Mouse (Mus musculus): Measurements from ENCODE around the gene Rhbdl1.
"Not testable (repeated sequence)": the region's sequence is repeated elsewhere in the genome, so short reads cannot be mapped to it uniquely, and the experiment has no call there.

The Rhbdl1 gene

DNA sequence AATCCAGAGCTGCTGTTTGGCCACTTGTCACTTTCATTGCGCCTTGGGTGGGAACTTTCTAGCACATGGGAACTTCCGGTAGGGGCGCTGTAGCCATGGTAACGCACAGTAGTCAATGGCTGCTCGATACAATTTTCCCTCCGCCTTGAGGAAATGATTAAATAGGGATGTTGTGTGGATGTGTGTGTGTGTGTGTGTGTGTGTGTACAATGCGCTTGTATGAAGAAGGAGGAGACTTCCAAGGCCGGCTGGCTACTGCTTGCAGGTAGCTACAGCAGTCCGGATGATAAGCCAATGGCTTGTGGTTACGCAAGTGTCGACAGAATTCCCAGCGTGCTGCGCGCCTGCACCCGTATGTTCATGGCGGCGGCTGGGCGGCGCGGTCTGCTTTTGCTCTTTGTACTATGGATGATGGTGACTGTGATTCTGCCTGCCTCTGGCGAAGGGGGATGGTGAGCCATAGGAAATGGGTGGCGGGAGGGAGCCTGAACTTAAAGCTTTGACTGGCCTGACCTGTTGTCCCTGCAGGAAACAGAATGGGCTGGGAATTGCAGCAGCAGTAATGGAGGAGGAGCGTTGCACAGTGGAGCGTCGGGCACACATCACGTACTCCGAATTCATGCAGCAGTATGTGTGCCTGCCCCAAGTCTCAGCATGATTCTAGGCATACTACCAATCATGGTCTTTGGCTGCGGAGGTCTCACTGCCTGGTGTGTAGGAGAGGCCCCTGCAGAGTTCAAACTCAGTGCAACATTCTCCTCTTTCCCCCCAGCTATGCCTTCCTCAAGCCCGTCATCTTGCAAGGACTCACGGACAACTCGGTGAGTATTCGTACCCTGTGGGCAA, 8.2 kb downstream of the Rhbdl1 start, which contains the start of gene Jmjd8:
Gene Jmjd8 (plus strand): TSS at position 156 of the 846 bp plus-strand sequence.
- peak; percentile 27; the same call in 1 of the 2 replicates for ATAC-seq (ENCODE audit: insufficient number of reproducible peaks, low FRiP score, low TSS enrichment)

DNA sequence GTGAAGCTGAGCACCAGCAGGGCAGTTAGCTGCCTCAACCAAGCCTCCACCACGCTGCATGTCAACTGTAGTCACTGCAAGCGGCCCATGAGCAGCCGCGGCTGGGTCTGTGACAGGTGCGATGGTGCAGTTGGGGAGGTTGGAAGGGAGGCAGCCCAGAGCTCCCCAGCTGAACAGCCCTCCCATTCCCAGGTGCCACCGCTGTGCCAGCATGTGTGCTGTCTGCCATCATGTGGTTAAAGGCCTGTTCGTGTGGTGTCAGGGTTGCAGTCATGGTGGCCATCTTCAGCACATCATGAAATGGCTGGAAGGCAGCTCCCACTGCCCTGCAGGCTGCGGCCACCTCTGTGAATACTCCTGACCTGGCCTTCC, 8.9 kb downstream of the Rhbdl1 start:
- ATAC-seq (ENCODE audit: insufficient number of reproducible peaks, low FRiP score, low TSS enrichment), result no peak

DNA sequence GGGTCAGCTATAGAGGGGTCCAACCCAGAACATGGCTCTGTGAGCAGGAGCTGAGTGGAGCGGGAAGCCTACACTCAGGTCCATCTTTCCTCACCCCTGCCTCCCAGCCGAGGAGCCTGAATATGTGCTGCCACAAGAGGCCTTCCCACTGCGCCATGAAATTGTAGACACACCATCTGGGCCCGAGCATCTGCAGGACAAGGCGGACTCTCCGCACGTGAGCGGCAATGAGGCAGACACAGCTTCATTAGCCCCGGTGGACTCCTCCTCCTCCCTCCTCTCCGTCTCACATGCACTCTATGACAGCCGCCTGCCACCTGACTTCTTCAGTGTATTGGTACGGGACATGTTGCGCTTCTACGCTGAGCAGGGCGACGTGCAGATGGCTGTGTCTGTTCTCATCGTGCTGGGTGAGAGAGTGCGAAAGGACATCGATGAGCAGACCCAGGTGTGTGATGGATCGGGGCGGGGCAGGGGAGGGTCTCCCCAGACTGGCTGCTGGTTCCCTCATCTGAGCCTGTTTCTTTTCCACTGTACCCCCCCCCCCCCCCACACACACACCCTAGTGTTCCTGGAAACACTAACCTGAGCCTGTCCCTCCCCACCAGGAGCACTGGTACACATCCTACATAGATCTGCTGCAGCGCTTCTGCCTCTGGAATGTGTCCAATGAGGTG, 9.4 kb downstream of the Rhbdl1 start:
- ATAC-seq (ENCODE audit: insufficient number of reproducible peaks, low FRiP score, low TSS enrichment), result no peak

DNA sequence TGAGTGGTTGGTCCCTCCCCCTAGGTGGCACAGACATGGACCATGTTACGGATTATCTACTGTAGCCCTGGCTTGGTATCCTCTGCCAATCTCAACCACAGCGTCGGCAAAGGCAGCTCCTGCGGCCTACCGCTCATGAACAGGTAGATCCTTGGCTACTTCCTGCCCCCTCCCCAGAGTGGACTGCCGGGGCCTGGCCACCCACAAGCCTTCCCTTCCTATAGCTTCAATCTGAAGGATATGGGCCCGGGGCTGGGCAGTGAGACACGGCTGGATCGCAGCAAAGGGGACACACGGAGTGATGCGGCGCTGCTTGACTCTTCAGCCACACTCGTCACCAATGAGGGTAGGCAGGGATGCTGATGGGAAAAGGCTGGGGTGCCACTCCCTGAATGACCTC, 10.1 kb downstream of the Rhbdl1 start:
- no peak for ATAC-seq (ENCODE audit: insufficient number of reproducible peaks, low FRiP score, low TSS enrichment)

DNA sequence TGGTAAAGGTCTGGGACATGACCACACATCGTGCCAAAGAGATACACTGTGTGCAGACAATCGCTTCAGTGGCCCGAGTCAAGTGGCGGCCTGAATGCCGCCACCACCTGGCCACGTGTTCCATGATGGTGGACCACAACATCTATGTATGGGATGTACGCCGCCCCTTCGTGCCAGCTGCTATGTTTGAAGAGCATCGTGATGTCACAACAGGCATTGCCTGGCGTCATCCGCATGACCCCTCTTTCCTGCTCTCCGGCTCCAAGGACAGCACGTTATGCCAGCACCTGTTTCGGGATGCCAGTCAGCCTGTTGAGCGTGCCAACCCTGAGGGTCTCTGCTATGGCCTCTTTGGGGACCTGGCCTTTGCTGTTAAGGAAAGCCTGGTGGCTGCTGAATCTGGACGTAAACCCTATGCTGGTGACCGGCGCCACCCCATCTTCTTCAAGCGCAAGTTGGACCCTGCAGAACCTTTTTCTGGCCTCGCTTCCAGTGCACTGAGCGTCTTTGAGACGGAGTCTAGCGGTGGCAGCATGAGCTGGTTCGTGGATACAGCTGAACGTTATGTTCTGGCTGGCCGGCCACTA, 11.0 kb downstream of the Rhbdl1 start:
- ATAC-seq (ENCODE audit: insufficient number of reproducible peaks, low FRiP score, low TSS enrichment), result no peak

DNA sequence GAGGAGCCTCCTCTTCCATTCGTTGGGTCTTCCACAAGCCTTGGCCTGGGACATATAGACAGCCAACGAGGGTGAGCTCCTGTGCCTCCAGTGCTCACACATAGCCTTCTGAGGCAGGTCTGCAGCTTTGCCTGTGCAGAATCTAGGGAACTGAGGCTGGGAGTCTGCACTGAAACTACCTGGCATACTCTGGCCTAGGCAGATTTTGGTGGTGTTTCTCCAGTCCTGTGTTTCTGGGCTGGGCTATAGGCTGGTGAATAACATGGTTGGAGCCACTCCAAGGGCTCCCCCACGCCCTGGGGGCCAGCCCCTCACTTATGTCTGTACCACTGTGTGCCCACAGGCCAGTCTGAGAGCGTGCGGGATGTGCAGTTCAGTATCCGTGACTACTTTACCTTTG, 11.8 kb downstream of the Rhbdl1 start:
- no peak for ATAC-seq (ENCODE audit: insufficient number of reproducible peaks, low FRiP score, low TSS enrichment)

DNA sequence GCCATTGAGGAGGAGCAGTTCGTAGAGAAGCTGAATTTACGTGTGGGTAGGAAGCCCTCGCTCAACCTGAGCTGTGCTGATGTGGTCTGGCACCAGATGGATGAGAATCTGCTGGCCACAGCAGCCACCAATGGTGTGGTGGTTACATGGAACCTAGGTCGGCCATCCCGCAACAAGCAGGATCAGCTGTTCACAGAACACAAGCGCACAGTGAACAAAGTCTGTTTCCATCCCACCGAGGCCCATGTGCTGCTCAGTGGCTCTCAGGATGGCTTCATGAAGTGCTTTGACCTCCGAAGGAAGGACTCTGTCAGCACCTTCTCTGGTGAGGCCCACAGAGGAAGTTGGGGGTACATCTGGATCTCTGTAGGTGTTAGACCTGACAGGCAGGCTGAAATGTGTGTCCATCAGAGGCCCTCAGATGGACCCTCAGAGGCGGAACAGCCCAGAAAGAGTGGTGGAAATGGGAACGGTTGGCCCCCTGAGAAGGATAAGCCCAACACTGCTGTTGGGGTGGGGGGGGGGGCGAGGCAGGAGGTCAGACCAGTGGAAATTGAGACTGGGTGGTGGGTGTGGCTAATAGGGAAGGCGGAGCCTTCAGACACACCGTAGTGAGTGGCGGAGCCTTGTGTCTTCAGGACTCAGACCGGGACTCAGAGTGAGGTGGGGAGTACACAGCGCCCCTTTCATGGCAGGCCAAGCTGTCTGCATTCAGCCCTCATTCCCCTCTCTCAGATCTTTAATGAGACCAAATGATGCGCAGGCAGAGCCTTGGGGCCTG, 12.5 kb downstream of the Rhbdl1 start:
- ATAC-seq (ENCODE audit: insufficient number of reproducible peaks, low FRiP score, low TSS enrichment), result no peak

DNA sequence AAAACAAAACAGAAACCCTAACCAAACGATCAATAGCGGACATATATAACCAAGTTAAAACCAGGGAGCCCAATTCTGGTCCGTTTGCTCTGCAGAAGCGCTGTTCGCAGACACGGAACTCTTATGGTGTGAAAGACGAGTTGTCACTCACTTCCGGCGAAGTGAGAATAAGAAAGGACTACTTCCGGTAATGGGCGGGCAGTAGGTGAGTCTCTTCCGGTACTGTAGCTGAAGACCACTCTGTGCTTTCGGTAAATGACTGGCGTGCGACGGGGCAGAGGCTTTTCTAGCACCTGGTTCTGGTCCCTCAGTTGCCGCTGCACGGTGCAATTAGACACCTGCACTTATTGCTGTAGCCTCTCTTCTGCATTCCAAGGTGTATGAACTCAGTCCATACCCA, 13.6 kb downstream of the Rhbdl1 start, which contains the start of gene Wdr24:
Gene Wdr24 (plus strand): TSS at position 176 of the 400 bp plus-strand sequence.
- peak; percentile 68; the same call in 1 of the 2 replicates for ATAC-seq (ENCODE audit: insufficient number of reproducible peaks, low FRiP score, low TSS enrichment)

DNA sequence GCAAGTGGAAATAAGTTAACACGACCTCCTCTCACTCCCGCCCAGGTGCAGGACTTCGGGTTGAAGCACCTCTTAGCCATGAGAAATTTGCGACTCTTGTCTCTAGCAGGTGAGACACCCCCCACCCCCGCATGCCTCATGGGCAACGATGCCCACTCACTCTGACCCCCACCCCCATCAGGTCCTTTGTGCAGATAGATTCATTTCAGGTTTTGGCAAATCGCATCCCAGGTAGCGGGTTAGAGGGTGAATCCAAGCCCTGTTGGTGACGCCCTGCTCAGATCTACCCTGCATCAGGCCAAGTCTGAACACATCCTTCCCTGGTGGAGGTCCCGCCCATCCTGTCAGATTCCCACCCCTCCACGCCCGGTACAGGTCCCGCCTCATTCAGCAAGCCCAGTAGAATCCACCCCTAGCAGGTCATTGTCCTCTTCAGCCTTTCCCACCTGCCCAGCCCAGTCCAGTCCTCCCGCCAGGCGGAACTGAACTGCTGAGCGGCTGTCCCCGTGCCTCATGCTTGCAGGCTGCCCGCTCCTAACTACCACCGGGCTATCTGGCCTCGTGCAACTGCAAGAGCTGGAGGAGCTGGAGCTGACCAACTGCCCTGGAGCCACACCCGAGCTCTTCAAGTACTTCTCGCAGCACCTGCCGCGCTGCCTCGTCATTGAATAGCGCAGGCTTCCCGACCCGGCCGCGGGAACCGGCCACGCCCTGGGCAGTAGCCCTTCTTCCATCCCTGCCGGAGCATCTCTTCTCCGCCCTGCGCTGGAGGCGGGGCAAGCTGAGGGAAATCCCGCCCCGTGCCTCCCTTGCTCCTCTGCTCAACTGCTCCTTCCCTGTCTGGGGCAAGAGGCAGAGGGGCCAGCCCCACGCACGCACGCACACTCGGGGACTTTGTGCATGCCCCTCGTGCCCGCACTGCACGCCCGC, 18.0 kb downstream of the Rhbdl1 start:
- ATAC-seq (ENCODE audit: insufficient number of reproducible peaks, low FRiP score, low TSS enrichment), result no peak

DNA sequence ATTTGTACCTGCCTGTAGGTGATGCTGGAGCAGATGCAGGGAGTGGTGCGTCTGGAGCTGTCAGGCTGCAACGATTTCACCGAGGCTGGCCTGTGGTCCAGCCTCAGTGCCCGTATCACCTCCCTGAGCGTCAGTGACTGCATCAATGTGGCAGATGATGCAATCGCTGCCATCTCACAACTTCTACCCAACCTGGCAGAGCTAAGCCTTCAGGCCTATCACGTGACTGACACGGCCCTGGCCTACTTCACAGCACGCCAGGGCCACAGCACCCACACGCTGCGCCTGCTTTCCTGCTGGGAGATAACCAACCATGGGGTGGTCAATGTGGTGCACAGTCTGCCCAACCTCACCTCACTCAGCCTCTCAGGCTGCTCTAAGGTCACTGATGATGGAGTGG, 19.4 kb downstream of the Rhbdl1 start:
- ATAC-seq (ENCODE audit: insufficient number of reproducible peaks, low FRiP score, low TSS enrichment), result no peak

DNA sequence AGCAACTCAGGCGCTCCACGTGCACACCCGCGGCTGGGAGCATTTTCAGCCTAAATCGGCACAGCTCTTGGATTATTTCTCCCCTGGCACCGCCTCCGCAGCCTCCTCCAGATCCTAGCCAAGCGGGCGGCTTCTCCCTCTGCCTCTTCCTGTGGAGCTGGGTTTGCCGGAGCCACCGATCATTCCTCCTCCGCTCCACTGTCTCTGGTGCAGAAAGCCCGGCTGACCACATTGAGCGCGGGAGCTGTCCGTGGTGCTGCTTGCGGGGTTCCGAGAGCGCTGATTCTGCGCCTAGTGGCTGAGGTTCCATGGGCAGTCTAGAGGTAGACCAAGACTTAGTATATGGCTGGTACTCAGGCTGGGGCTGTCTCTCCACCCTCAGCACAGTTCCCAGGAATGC, 23.6 kb downstream of the Rhbdl1 start:
- ATAC-seq (ENCODE audit: insufficient number of reproducible peaks, low FRiP score, low TSS enrichment), result no peak

DNA sequence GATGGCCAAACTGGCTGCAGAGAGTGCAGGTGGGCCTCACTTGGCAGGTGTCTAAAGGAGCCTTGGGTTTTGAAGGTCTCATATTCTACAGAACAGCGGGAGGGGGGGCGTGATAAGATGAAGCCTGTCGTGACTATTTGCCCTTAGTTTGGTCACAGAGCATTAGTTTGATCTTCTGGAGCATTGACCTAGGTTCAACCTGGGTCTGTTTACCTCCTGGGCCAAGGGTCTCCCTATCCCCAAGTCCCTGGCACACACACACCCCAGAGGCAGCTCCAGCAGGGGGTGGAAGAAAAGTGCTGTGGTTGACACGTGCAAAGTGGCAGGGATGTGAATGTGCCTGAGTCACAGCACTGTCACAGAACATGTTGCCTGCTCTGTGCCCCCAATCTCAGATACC, 26.2 kb downstream of the Rhbdl1 start:
- no peak for ATAC-seq (ENCODE audit: insufficient number of reproducible peaks, low FRiP score, low TSS enrichment)

DNA sequence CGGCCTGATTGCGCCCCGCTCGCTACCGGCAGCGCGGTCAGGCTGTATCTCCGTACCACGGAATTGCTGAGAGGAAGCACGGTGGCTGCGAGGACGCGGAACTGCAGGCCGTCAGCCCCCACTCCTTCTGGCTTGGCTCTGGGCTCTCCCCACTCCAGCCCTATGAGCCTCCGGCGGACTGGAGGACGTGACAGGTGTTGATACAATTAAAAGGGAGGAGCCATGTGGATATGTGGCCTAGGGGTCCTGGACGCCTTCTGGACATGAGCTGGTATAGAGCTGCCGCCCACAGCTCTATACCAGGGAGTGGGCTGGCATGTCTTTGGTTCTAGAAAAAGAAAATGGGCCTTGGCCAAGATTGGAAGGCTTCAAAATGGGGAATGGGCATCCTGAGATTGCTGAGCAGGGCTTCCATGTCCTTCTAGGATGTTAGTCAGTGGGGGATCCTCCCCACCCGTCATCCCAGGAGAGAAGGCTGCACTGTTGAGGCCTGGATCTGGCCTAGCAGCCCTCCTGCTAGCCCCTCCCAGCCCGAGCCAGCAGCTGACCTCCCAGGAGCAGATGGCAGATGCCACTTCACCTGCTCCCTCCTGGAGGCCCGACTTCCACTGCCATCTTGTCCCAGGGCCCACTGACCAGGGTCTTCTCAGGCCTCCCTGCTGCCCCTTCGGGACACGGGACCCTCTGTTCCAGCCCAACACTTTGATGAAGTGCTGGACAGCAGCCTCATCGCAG, 27.3 kb downstream of the Rhbdl1 start:
- peak; percentile 51 for ATAC-seq (ENCODE audit: insufficient number of reproducible peaks, low FRiP score, low TSS enrichment)

DNA sequence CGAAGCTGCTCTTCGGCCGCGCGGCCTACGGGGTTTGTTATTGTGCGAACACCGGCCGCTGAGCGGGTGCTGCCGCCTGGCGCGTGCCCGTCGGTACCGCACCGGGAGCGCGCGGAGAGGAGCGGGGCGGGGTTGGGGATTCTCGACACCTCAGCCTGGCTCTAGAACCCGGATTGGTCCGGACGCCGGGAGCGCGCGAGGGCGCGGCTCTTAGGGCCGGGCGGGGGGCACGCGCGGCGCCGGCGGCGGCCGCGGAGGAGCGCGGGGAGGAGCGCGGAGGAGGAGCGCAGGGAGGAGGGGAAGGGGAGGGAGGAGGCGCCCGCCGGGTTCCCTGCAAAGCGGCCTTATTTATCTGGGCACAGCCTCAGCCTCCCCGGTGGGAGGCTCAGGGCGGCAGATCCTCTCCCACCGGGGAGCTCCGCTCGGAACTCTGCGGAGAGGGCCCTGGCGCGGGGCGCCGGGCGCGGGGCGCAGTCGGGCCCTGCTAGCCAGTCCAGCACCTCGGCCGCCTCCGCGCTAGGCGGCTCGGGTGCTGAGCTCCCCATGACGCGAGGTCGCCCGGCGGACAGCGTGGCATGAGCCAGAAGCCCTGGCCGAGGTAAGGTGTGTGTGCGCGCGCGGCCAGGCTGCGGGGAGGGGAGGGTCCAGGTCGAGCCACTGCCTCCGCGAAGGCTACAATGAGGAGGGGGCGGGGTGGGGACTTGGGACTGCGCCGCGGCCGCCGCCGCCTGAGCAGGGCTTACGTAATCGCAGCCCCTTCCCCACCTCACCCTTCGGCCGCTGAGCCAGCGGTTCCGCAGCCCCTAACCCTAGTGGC, 28.1 kb downstream of the Rhbdl1 start, which contains the start of gene Fbxl16:
Gene Fbxl16 (plus strand): TSS at position 297 of the 817 bp plus-strand sequence.
- ATAC-seq (ENCODE audit: insufficient number of reproducible peaks, low FRiP score, low TSS enrichment), result peak; percentile 78

DNA sequence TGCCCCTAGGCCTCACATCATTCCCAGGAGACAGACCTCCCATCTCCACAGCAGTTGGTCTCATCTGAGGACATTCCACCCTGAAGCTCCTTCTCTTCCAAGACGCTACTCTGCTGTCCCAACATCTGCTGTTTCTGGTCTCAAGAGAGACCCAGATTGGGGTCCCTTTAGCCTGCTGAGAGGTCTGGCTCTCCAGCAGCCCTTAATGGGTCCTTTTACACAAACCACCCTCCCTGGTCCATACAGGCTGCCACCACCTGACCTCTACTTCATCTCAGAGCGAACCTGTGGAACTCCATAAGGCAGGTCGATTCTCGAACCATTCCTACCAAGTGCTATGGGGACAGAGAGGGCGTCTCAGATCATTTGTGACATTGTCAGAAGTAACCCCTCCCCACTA, 29.1 kb downstream of the Rhbdl1 start:
- no peak for ATAC-seq (ENCODE audit: insufficient number of reproducible peaks, low FRiP score, low TSS enrichment)

DNA sequence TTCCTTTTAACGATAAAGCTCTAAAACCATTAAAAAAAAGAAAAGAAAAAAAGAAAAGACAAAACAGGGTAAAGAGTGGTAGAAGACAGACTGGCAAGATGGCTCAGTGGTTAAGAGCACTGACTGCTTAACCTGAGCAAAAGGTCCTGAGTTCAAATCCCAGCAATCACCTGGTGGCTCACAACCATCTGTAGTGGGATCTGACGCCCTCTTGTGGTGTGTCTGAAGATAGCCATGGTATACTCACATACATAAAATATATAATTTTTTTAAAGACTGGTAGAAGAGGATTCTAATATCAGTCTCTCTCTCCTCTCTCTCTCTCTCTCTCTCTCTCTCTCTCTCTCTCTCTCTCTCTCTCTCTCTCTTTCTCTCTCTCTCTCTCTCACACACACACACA, 29.6 kb downstream of the Rhbdl1 start:
- not testable (repeated sequence) for ATAC-seq (ENCODE audit: insufficient number of reproducible peaks, low FRiP score, low TSS enrichment)

DNA sequence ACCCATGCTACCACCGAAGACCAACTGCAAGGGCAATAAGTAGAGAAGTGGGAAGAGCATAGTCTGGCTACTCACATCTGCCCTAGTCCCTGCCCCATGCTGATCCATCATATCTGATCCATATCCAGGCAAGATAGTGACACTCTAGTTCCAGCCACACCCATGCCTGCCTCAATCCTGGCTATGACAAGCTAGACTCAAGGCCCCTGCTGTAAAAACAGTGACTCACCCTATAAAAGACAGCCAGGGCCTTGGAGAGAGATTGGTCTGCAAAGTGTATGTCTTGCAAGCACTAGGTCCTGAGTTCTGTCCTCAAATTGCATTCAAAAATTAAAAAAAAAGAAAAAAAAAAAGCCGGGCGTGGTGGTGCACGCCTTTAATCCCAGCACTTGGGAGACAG, 30.6 kb downstream of the Rhbdl1 start:
- ATAC-seq (ENCODE audit: insufficient number of reproducible peaks, low FRiP score, low TSS enrichment), result no peak
